Mouse (Mus musculus): ENCODE measurements around the gene Upk3b.

DNA sequence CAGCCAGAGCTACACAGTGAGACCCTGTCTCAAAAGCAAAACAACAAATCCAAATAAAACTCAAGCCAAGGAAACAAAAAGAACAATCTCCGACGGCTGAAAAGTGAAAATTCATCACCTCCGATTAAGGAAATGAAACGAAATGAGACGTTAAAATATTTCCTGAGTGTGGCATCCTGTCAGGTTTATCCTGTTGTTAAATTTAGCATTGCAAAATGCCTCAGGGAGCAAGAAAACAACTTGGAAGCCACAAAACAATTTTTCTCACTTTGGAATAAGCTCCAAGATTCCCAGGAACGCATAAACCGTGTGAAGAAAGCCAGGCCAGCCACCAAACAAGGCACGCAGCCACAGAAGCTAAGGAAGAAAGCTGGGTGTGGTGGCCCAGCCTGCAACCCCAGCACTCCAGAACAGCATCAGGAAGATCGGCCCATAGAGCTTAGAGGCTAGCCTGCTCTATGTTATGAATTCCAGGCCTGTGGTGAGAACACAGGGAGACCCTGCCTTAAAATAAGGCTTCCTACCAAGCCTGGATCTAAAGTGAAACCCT, 38.8 kb downstream of the Upk3b start:
- TF ChIP-seq CTCF (IDR thresholded peaks at IDR 0.05; ENCODE audit: insufficient read depth, low read length): no peak
- TF ChIP-seq POLR2A (IDR thresholded peaks at IDR 0.05; ENCODE audit: borderline replicate concordance, extremely low read depth, low read depth, low read length): no peak

All from lung, adult 2 months (tissue).